Mouse (Mus musculus) midbrain, postnatal 0 days (tissue): ENCODE data around the gene Sds. TPM values are rescaled to one million over a fixed set of nuclear protein-coding genes. Genes with fewer than 3 reads are reported as not detected.
A peak's percentile ranks its signal among the peaks of the same experiment; 100 is the strongest.

Experiments used
- ATAC-seq: fragments of 200-750 bp; cut with Nextera tagmentation; 2 replicates; pipeline ENCODE4 v1.8.0; 2017; ENCODE audit warnings: moderate number of reproducible peaks, mild to moderate bottlenecking, moderate TSS enrichment, moderate library complexity; ENCODE audit not compliant: low FRiP score
- DNase-seq: peaks from one replicate; pipeline ENCODE4 v3.0.0-alpha.2; 2015; ENCODE audit warnings: low spot score
- H3K27ac ChIP-seq: fragments of 300-500 bp; sonication (generic); 2 replicates; pipeline ENCODE4 v1.5.1; 2014; ENCODE audit warnings: low read depth, mild to moderate bottlenecking, low read length, mixed read lengths
- H3K27me3 ChIP-seq: fragments of 300-500 bp; sonication (generic); 2 replicates; pipeline ENCODE4 v1.6.1; 2014; ENCODE audit warnings: low read length, control low read depth, mixed read lengths; ENCODE audit not compliant: insufficient read depth
- H3K36me3 ChIP-seq: fragments of 300-500 bp; sonication (generic); 2 replicates; pipeline ENCODE4 v1.6.1; 2014; ENCODE audit warnings: low read length, control low read depth, mixed read lengths; ENCODE audit not compliant: insufficient read depth
- H3K4me1 ChIP-seq: fragments of 300-500 bp; sonication (generic); 2 replicates; pipeline ENCODE4 v1.6.1; 2014; ENCODE audit warnings: mild to moderate bottlenecking, control low read depth, antibody characterized with exemption, low read length, mixed read lengths; ENCODE audit not compliant: insufficient read depth
- H3K4me2 ChIP-seq: fragments of 300-500 bp; sonication (generic); 2 replicates; pipeline ENCODE4 v1.6.1; 2014; ENCODE audit warnings: low read depth, mild to moderate bottlenecking, low read length, mixed read lengths; ENCODE audit not compliant: poor library complexity, severe bottlenecking
- H3K4me3 ChIP-seq: fragments of 300-500 bp; sonication (generic); 2 replicates; pipeline ENCODE4 v1.5.1; 2014; ENCODE audit warnings: low read depth, mild to moderate bottlenecking, low read length, moderate library complexity
- H3K9ac ChIP-seq: fragments of 300-500 bp; sonication (generic); replicated peaks from 2 replicates; pipeline ENCODE4 v1.6.1; 2014; ENCODE audit warnings: mild to moderate bottlenecking, low read length, moderate library complexity, mixed read lengths; ENCODE audit not compliant: poor library complexity, severe bottlenecking
- H3K9me3 ChIP-seq: fragments of 300-500 bp; sonication (generic); 2 replicates; pipeline ENCODE4 v1.6.1; 2016; ENCODE audit warnings: low read length, control low read depth
- CTCF ChIP-seq: IDR thresholded peaks from 2 replicates; pipeline ENCODE4 v1.5.1; 2016; ENCODE audit warnings: antibody characterized with exemption, mild to moderate bottlenecking
- WGBS: fragments of 180-500 bp; shearing (Covaris S2); extraction: QIAGEN DNeasy Blood & Tissue Kit; methylation state at CpG from one replicate; pipeline ENCODE4 v1.1.7; 2014; 5-methylcytosine and 5-hydroxymethylcytosine counted together
- polyA plus RNA-seq: library from polyadenylated mRNA; unstranded; fragments of >200 nt; fragmentation: Nextera tagmentation; extraction: Ambion mirVana; gene quantifications from 2 replicates; pipeline ENCODE4 v1.2.1, GENCODE M21; 2015
- total RNA-seq: library from RNA; depleted of rRNA; stranded (reverse); fragments of >200 nt; gene quantifications from 2 replicates; pipeline ENCODE4 v1.2.3, GENCODE M21; 2014

Sds gene
- total and polyA plus RNA-seq, 2 experiments from 2014 or later = 0.17 TPM; not detected in 1

DNA sequence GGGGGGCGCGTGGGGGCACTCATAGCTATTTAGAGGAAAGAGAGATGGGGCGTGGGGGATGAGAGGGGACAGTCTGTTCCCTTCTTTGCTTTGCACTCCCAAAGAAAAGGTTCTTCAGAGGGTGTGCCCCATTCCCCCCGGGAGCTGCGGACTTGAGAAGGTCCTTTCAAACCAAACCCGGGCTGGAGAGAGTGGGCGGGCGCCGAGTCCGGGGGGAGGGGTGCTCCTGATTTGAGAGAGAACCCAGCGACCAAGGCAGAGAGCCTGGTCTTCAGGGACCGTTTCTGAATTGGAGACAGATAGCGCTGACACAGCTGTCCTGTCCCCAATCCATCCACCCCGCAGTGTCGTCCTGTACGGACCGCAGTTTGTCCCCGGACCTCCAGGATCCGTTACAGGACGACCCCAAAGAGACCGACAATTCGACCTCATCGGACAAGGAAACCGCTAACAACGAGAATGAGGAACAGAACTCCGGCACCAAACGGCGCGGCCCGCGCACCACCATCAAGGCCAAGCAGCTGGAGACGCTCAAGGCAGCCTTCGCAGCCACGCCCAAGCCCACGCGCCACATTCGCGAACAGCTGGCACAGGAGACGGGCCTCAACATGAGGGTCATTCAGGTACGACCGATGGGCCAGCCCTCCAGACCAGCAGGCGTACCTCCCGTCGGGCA is 41.2 kb upstream of the Sds start:
- no peaks in the 10 kb centered on the region for H3K36me3 ChIP-seq
- peaks cover 41% of the 10 kb centered on the region for H3K27me3 ChIP-seq
- H3K9me3 ChIP-seq = no peaks in the 10 kb centered on the region
- peak overlapping the region; percentile 71 for H3K9ac ChIP-seq
- peak overlapping the region; percentile 54 for H3K4me2 ChIP-seq
- ATAC-seq (no peak), DNase-seq (no peak)
- no peaks in the 10 kb centered on the region; the same call in 1 of the 2 replicates for H3K4me1 ChIP-seq
- WGBS = 1% methylated on average over 44 of the region's 44 CpGs
- no peak for TF ChIP-seq CTCF
- H3K27ac ChIP-seq = peak overlapping the region; percentile 80
- H3K4me3 ChIP-seq = peak overlapping the region; percentile 51

DNA sequence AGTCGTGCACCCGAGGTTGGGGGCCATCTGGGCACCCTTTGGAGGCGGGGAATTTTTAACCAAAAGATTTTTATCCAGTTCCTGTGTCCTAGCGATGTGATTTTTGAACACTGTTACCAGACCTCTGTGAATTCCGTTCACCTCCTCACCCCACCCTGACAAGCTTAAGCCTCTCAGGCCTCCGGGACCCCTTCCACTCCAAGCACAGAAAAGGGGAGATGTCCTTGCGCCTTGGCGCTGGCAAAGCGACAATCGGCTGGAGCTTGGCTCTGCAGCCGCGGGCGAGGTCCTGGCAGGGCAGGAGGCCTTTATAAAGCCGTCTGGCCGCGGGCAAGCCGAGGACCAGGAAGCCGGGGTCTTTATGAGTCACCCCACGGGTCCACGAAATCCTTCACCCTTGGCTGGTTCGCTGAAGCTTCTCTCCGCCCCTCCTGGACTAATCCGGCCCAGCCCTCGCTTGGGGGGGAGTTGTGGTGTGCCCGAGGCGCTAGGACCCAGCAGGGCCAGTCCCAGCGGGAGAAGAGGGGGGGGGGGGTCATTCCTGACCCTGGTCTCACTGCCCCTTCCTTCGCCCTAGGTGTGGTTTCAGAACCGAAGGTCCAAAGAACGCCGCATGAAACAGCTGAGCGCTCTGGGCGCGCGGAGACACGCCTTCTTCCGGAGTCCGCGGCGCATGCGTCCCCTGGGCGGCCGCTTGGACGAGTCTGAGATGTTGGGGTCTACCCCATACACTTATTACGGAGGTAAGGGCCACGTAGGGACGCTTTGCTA is 40.4 kb upstream of the Sds start:
- peaks cover 38% of the 10 kb centered on the region for H3K27me3 ChIP-seq
- WGBS = under 1% methylated on average over 43 of the region's 47 CpGs

DNA sequence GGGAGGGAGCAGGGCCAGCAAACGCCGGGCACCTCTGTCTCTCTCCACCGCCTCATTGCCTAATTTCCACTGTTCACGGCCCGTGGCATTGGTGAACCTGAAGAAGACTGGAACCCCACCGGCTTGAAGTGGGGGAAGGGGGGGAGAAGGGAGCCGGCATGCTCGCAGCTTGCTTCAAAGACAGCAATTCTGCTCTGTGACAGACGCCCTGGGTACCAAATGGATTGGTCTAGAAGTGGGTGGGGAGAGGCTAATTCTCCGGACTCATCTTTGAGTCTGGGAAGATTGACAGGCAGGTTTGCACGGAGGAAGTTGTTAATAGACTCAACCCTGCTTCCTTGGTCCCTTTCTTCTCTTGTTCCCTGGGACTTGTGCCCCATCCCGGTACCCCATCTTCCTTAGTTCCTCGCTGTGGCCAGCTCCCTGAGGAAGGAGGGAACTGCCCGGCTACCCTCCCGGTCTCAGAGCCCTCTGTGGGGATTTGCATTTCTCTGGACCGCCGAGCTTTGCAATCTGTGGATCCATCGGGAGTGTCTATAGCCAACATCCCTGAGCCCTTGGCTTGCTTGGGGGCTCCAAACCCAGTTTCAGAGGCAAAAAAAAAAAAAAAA is 39.3 kb upstream of the Sds start:
- Histone ChIP-seq H3K36me3 (no peaks in the 10 kb centered on the region), H3K9ac (peak overlapping the region; percentile 73), H3K4me1 (no peaks in the 10 kb centered on the region; the same call in 1 of the 2 replicates), H3K27me3 (peaks cover 34% of the 10 kb centered on the region), H3K4me2 (peak overlapping the region; percentile 54), H3K9me3 (no peaks in the 10 kb centered on the region), H3K4me3 (peak overlapping the region; percentile 37), H3K27ac (peak overlapping the region; percentile 80)
- no peak for TF ChIP-seq CTCF
- DNase-seq = no peak
- no peak for ATAC-seq
- WGBS = 2% methylated on average over 18 of the region's 18 CpGs

More for the DNA sequence above, 40.4 kb upstream of the Sds start:
- peak overlapping the region; percentile 54 for H3K4me2 ChIP-seq
- H3K4me3 ChIP-seq = peak overlapping the region; percentile 51
- DNase-seq (no peak), ATAC-seq (no peak)
- H3K9me3 ChIP-seq = no peaks in the 10 kb centered on the region
- peak overlapping the region; percentile 71 for H3K9ac ChIP-seq
- H3K4me1 ChIP-seq = no peaks in the 10 kb centered on the region; the same call in 1 of the 2 replicates
- peak overlapping the region; percentile 80 for H3K27ac ChIP-seq
- H3K36me3 ChIP-seq = no peaks in the 10 kb centered on the region
- TF ChIP-seq CTCF = no peak

DNA sequence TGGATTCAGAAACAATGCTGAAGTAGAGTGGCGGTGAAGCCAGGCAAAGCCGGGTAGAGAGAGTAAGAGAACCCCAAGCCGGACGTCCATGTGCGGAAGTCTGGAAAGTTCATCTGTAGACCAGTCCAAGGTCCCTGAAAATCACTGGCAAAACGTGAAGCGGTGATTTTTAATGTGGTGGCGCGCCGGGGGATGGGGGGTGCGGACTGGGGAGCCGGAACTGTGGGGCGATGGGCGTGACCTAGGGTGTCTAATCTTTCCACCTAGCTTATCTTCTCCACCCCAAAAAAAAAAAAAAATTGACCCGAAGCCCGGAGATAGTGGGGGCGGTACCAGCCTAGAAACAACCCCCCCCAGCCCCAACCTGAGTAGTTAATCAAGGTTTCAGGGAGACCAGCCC is 38.8 kb upstream of the Sds start:
- Histone ChIP-seq H3K4me2 (peak overlapping the region; percentile 54), H3K27me3 (peaks cover 30% of the 10 kb centered on the region), H3K9me3 (no peaks in the 10 kb centered on the region), H3K27ac (peak overlapping the region; percentile 80), H3K9ac (peak overlapping the region; percentile 73), H3K4me1 (no peaks in the 10 kb centered on the region; the same call in 1 of the 2 replicates), H3K4me3 (peak overlapping the region; percentile 37), H3K36me3 (no peaks in the 10 kb centered on the region)
- no peak for TF ChIP-seq CTCF
- ATAC-seq (no peak), DNase-seq (no peak)
- WGBS = 2% methylated on average over 17 of the region's 17 CpGs

DNA sequence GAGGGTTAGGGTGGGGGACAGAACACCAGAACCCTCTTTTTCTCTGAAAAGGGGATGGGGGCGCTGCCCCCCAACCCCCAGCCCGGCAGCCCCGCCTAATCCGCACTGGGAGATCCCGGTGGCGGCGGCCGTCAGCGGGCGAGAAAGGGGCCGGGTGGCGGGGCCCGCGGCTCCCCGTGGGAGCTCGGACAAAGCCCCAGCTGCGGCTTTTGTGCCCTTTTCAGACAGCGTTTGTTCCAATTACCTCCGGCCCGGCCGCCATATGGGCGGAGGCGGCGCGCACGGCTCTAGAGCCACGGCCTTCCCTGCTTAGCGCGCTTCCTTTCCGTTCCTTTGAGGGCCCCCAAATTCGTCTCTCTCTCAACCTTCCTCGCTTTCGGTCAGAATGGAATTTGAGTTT is 38.3 kb upstream of the Sds start:
- H3K27ac ChIP-seq = peak overlapping the region; percentile 80
- no peaks in the 10 kb centered on the region for H3K9me3 ChIP-seq
- DNase-seq (no peak), ATAC-seq (no peak)
- no peak for TF ChIP-seq CTCF
- no peaks in the 10 kb centered on the region for H3K36me3 ChIP-seq
- H3K4me2 ChIP-seq = peak overlapping the region; percentile 54
- 0% methylated on average over 32 of the region's 33 CpGs for WGBS
- H3K27me3 ChIP-seq = peaks cover 30% of the 10 kb centered on the region
- no peaks in the 10 kb centered on the region; the same call in 1 of the 2 replicates for H3K4me1 ChIP-seq
- H3K4me3 ChIP-seq = peak overlapping the region; percentile 37
- H3K9ac ChIP-seq = peak overlapping the region; percentile 73
